Mouse (Mus musculus): Measurements from ENCODE around the gene Fam110a. TPM values are rescaled to one million over a fixed set of nuclear protein-coding genes. Genes with fewer than 3 reads are reported as not detected.
A peak's percentile ranks its signal among the peaks of the same experiment; 100 is the strongest.

Fam110a gene
- 25.4 and 27.3 TPM in 2 replicates for total RNA-seq (2014; rRNA removed)
- polyA plus RNA-seq (2015; fragmentation: Nextera tagmentation; extraction: Ambion mirVana), result 35.8 and 36.5 TPM in 2 replicates

GRCm38 (mm10) chr2:151979470-151980354, at the start of gene Fam110a:
Gene Fam110a (minus strand): TSS chr2:151980219.
- H3K36me3 ChIP-seq (ENCODE audit: insufficient read depth, low read length), result no peaks in the 10 kb centered on the region
- peak; percentile 94 for ATAC-seq
- H3K27ac ChIP-seq, result peak within 1 kb of the TSS; percentile 64
- no peak for TF ChIP-seq CTCF (IDR thresholded peaks at IDR 0.05; ENCODE audit: low read depth)
- H3K4me3 ChIP-seq (ENCODE audit: low read length), result peak within 1 kb of the TSS; percentile 84
- H3K4me2 ChIP-seq (ENCODE audit: low read depth, low read length), result peak within 1 kb of the TSS; percentile 97
- H3K27me3 ChIP-seq (ENCODE audit: insufficient read depth, low read length), result no peaks in the 10 kb centered on the region
- DNase-seq (ENCODE audit: low spot score), result peak; percentile 95
- under 1% methylated on average over 46 of the region's 46 CpGs for WGBS
- no peaks in the 10 kb centered on the region for H3K9me3 ChIP-seq (ENCODE audit: low read length)
- peak within 1 kb of the TSS; percentile 79 for H3K9ac ChIP-seq (replicated peaks; ENCODE audit: low read length)
- H3K4me1 ChIP-seq (ENCODE audit: insufficient read depth, low read length), result peaks cover 19% of the 10 kb centered on the region

GRCm38 (mm10) chr2:152029252-152030082, 49.4 kb upstream of the Fam110a start:
- TF ChIP-seq CTCF (IDR thresholded peaks at IDR 0.05; ENCODE audit: low read depth), result peak; percentile 96
- Histone ChIP-seq H3K4me3 (ENCODE audit: low read length) (peak overlapping the region; percentile 50), H3K9me3 (ENCODE audit: low read length) (no peaks in the 10 kb centered on the region), H3K4me2 (ENCODE audit: low read depth, low read length) (peak overlapping the region; percentile 97), H3K36me3 (ENCODE audit: insufficient read depth, low read length) (no peaks in the 10 kb centered on the region), H3K4me1 (ENCODE audit: insufficient read depth, low read length) (no peaks in the 10 kb centered on the region), H3K27me3 (ENCODE audit: insufficient read depth, low read length) (no peaks in the 10 kb centered on the region), H3K9ac (replicated peaks; ENCODE audit: low read length) (peak overlapping the region; percentile 54), H3K27ac (no peak overlapping the region)
- under 1% methylated on average over 50 of the region's 54 CpGs for WGBS
- ATAC-seq (peak; percentile 92), DNase-seq (ENCODE audit: low spot score) (peak; percentile 96)

- H3K9ac ChIP-seq (replicated peaks; ENCODE audit: low read length), result peak overlapping the region; percentile 25; the same call in 1 of the 2 replicates
- 0 out of 2 replicates have a peak overlapping the region, but pooled peaks have one; percentile 2 for H3K4me2 ChIP-seq (ENCODE audit: low read depth, low read length)
- no peak overlapping the region for H3K27ac ChIP-seq
- 37% methylated on average over 11 of the region's 11 CpGs for WGBS
- TF ChIP-seq CTCF (IDR thresholded peaks at IDR 0.05; ENCODE audit: low read depth), result no peak
- H3K4me3 ChIP-seq (ENCODE audit: low read length), result no peak overlapping the region
- DNase-seq (ENCODE audit: low spot score) (no peak), ATAC-seq (peak; percentile 35; the same call in 1 of the 2 replicates)
- H3K27me3 ChIP-seq (ENCODE audit: insufficient read depth, low read length), result no peaks in the 10 kb centered on the region
- no peaks in the 10 kb centered on the region for H3K4me1 ChIP-seq (ENCODE audit: insufficient read depth, low read length)
- no peaks in the 10 kb centered on the region for H3K36me3 ChIP-seq (ENCODE audit: insufficient read depth, low read length)
- H3K9me3 ChIP-seq (ENCODE audit: low read length), result no peaks in the 10 kb centered on the region
Observed at GRCm38 (mm10) chr2:152024883-152025422, 44.9 kb upstream of the Fam110a start.

GRCm38 (mm10) chr2:152022022-152022421, 42.0 kb upstream of the Fam110a start:
- H3K27ac ChIP-seq, result no peak overlapping the region
- no peak overlapping the region for H3K4me2 ChIP-seq (ENCODE audit: low read depth, low read length)
- H3K36me3 ChIP-seq (ENCODE audit: insufficient read depth, low read length), result no peaks in the 10 kb centered on the region

GRCm38 (mm10) chr2:152020255-152020654, 40.2 kb upstream of the Fam110a start:
- ATAC-seq, result peak; percentile 41; the same call in 1 of the 2 replicates
- no peaks in the 10 kb centered on the region for H3K9me3 ChIP-seq (ENCODE audit: low read length)
- no peaks in the 10 kb centered on the region for H3K36me3 ChIP-seq (ENCODE audit: insufficient read depth, low read length)
- H3K9ac ChIP-seq (replicated peaks; ENCODE audit: low read length), result no peak overlapping the region
- H3K4me1 ChIP-seq (ENCODE audit: insufficient read depth, low read length), result no peaks in the 10 kb centered on the region
- H3K27ac ChIP-seq, result no peak overlapping the region
- 22% methylated on average over 6 of the region's 6 CpGs for WGBS
- H3K4me3 ChIP-seq (ENCODE audit: low read length), result no peak overlapping the region
- H3K27me3 ChIP-seq (ENCODE audit: insufficient read depth, low read length), result no peaks in the 10 kb centered on the region
- no peak overlapping the region for H3K4me2 ChIP-seq (ENCODE audit: low read depth, low read length)
- peak; percentile 74 for DNase-seq (ENCODE audit: low spot score)
- peak; percentile 88 for TF ChIP-seq CTCF (IDR thresholded peaks at IDR 0.05; ENCODE audit: low read depth)

More at GRCm38 (mm10) chr2:152022022-152022421, 42.0 kb upstream of the Fam110a start:
- no peak for ATAC-seq
- Histone ChIP-seq H3K9me3 (ENCODE audit: low read length) (no peaks in the 10 kb centered on the region), H3K4me3 (ENCODE audit: low read length) (no peak overlapping the region), H3K9ac (replicated peaks; ENCODE audit: low read length) (no peak overlapping the region), H3K4me1 (ENCODE audit: insufficient read depth, low read length) (no peaks in the 10 kb centered on the region), H3K27me3 (ENCODE audit: insufficient read depth, low read length) (no peaks in the 10 kb centered on the region)
- DNase-seq (ENCODE audit: low spot score), result no peak
- peak; percentile 22; the same call in 1 of the 2 replicates for TF ChIP-seq CTCF (IDR thresholded peaks at IDR 0.05; ENCODE audit: low read depth)

GRCm38 (mm10) chr2:152016666-152017065, 36.6 kb upstream of the Fam110a start:
- no peaks in the 10 kb centered on the region for H3K9me3 ChIP-seq (ENCODE audit: low read length)
- no peak overlapping the region for H3K4me2 ChIP-seq (ENCODE audit: low read depth, low read length)
- 0 out of 2 replicates have a peak, but pooled peaks have one; percentile 33 for ATAC-seq
- no peak for DNase-seq (ENCODE audit: low spot score)
- WGBS, result 40% methylated on average over 9 of the region's 9 CpGs
- no peak overlapping the region for H3K27ac ChIP-seq
- H3K4me3 ChIP-seq (ENCODE audit: low read length), result no peak overlapping the region
- no peak for TF ChIP-seq CTCF (IDR thresholded peaks at IDR 0.05; ENCODE audit: low read depth)
- H3K36me3 ChIP-seq (ENCODE audit: insufficient read depth, low read length), result no peaks in the 10 kb centered on the region
- no peak overlapping the region for H3K9ac ChIP-seq (replicated peaks; ENCODE audit: low read length)
- peaks cover 5% of the 10 kb centered on the region; the same call in 1 of the 2 replicates for H3K4me1 ChIP-seq (ENCODE audit: insufficient read depth, low read length)
- H3K27me3 ChIP-seq (ENCODE audit: insufficient read depth, low read length), result no peaks in the 10 kb centered on the region

Measured in hindbrain, postnatal 0 days (tissue).